Mouse (Mus musculus) neural tube, embryonic 12.5 days (tissue): ENCODE measurements at regions not wholly inside any gene's neighbourhood (a gene's known extent, or its start where the extent isn't known, plus 50 kb on each side); places are given as distances from the start of the nearest gene placed in this dataset.

Source experiments
- ATAC-seq: fragments of 200-750 bp; cut with Nextera tagmentation; 2 replicates; pipeline ENCODE4 v1.8.0; 2017; ENCODE audit warnings: low read depth, mild to moderate bottlenecking, moderate TSS enrichment, moderate library complexity; ENCODE audit not compliant: low FRiP score
- H3K27ac ChIP-seq: fragments of 300-500 bp; sonication (generic); 2 replicates; pipeline ENCODE4 v1.5.1; 2016
- H3K27me3 ChIP-seq: fragments of 300-500 bp; sonication (generic); replicated peaks from 2 replicates; pipeline ENCODE4 v1.6.1; 2016; ENCODE audit warnings: mild to moderate bottlenecking
- H3K36me3 ChIP-seq: fragments of 300-500 bp; sonication (generic); 2 replicates; pipeline ENCODE4 v1.6.1; 2016; ENCODE audit warnings: mild to moderate bottlenecking
- H3K4me1 ChIP-seq: fragments of 300-500 bp; sonication (generic); 2 replicates; pipeline ENCODE4 v1.6.1; 2016
- H3K4me2 ChIP-seq: fragments of 300-500 bp; sonication (generic); replicated peaks from 2 replicates; pipeline ENCODE4 v1.6.1; 2016; ENCODE audit warnings: mild to moderate bottlenecking
- H3K4me3 ChIP-seq: fragments of 300-500 bp; sonication (generic); 2 replicates; pipeline ENCODE4 v1.5.1; 2016
- H3K9ac ChIP-seq: fragments of 300-500 bp; sonication (generic); 2 replicates; pipeline ENCODE4 v1.6.1; 2016; ENCODE audit warnings: mild to moderate bottlenecking
- H3K9me3 ChIP-seq: fragments of 300-500 bp; sonication (generic); 2 replicates; pipeline ENCODE4 v1.6.1; 2016; ENCODE audit warnings: mild to moderate bottlenecking
- WGBS: fragments of 180-500 bp; shearing (Covaris S2); methylation state at CpG from one replicate; pipeline ENCODE4 v1.1.7; 2016; 5-methylcytosine and 5-hydroxymethylcytosine counted together

- Histone ChIP-seq H3K27me3 (no peaks in the 10 kb centered on the region), H3K9ac (no peak overlapping the region), H3K4me2 (no peak overlapping the region), H3K4me3 (no peak overlapping the region), H3K27ac (no peak overlapping the region), H3K4me1 (no peaks in the 10 kb centered on the region), H3K36me3 (no peaks in the 10 kb centered on the region), H3K9me3 (no peaks in the 10 kb centered on the region)
- WGBS: 83% methylated on average over 1 of the region's 1 CpGs
- no peak for ATAC-seq
These were observed 76.7 kb upstream of the Try4 start for GRCm38 (mm10) chr6:41225382-41225781.

- Histone ChIP-seq H3K27me3 (no peaks in the 10 kb centered on the region), H3K4me2 (no peak overlapping the region), H3K9me3 (no peaks in the 10 kb centered on the region), H3K36me3 (no peaks in the 10 kb centered on the region), H3K4me1 (no peaks in the 10 kb centered on the region), H3K27ac (no peak overlapping the region), H3K9ac (no peak overlapping the region), H3K4me3 (no peak overlapping the region)
- 91% methylated on average over 7 of the region's 7 CpGs for WGBS
- no peak for ATAC-seq
These were observed 83.7 kb upstream of the Try4 start for GRCm38 (mm10) chr6:41218415-41218814.

DNA sequence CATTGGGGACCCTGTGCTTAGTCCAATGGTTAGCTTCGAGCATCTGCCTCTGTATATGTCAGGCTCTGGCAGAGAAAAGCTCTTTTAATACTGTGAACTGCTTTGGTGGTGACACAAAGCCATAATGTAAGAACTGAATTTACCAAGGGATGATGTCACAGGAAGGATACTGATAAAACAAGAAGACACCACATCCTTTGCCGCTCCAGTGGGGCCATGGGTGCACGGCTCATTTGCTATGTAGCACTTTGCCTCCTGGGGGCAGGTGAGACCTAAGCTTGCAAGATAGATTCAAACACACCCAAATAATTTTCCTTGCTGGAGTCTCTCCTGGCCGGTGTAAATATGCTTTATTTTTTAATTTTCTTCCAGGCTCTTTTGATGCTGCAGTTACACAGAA is 86.2 kb upstream of the Try4 start:
- H3K9me3 ChIP-seq: no peaks in the 10 kb centered on the region
- no peak overlapping the region for H3K4me3 ChIP-seq
- H3K36me3 ChIP-seq: no peaks in the 10 kb centered on the region
- 90% methylated on average over 4 of the region's 4 CpGs for WGBS
- ATAC-seq: no peak
- no peaks in the 10 kb centered on the region for H3K27me3 ChIP-seq
- H3K27ac ChIP-seq: no peak overlapping the region
- H3K9ac ChIP-seq: no peak overlapping the region
- no peak overlapping the region for H3K4me2 ChIP-seq
- no peaks in the 10 kb centered on the region for H3K4me1 ChIP-seq

DNA sequence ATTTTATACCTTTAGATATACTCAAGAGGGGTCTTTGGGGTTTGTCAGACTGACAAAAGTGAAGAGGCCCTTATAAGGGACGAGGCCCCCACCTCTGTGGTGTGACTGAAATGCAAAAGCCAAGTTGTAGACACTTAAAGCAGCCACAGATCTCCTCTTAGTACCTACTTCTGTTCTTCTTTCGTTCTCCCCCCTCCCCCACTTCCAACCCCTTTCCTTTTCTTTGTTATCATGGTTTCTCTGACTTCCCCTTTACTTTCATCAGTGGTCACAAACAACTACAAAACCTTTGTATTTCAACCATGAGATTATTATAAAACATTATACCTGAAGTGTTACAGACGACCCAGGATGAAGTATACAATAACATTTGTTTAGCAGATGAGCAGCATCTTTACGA is 96.2 kb upstream of the Try4 start:
- no peaks in the 10 kb centered on the region for H3K4me1 ChIP-seq
- H3K4me2 ChIP-seq: no peak overlapping the region
- no peak overlapping the region for H3K9ac ChIP-seq
- H3K27me3 ChIP-seq: no peaks in the 10 kb centered on the region
- no peak overlapping the region for H3K4me3 ChIP-seq
- no peaks in the 10 kb centered on the region for H3K36me3 ChIP-seq
- H3K9me3 ChIP-seq: no peaks in the 10 kb centered on the region
- H3K27ac ChIP-seq: no peak overlapping the region
- WGBS: 71% methylated on average over 4 of the region's 4 CpGs
- ATAC-seq: no peak

GRCm38 (mm10) chr6:41202882-41203281 is 99.2 kb upstream of the Try4 start:
- Histone ChIP-seq H3K9ac (no peak overlapping the region), H3K4me1 (no peaks in the 10 kb centered on the region), H3K36me3 (no peaks in the 10 kb centered on the region), H3K4me2 (no peak overlapping the region), H3K27me3 (no peaks in the 10 kb centered on the region), H3K4me3 (no peak overlapping the region), H3K27ac (no peak overlapping the region), H3K9me3 (no peaks in the 10 kb centered on the region)
- no peak for ATAC-seq
- WGBS: 98% methylated on average over 1 of the region's 1 CpGs

DNA sequence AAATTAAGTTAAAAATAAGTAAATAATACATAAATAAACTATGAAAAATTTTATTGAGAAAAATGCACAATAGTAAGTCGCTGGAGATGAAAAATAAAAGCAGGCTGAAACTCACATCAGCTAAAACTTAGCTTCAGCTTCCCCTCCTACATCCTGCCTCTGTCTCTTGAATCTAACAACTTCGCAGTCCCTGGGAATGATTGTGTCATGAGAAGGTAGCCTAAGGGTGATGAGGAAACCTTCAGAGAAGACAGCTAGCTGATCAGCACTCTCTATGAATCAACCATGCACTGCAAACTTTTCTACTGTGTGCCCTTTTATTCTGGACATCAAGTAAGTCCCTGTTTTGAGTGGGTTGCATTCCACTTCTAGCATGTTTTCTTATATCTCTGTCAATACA is 99.8 kb upstream of the Try4 start:
- WGBS: 88% methylated on average over 2 of the region's 2 CpGs
- ATAC-seq: no peak
- no peak overlapping the region for H3K4me2 ChIP-seq
- H3K9me3 ChIP-seq: no peaks in the 10 kb centered on the region
- H3K36me3 ChIP-seq: no peaks in the 10 kb centered on the region
- no peaks in the 10 kb centered on the region for H3K27me3 ChIP-seq
- H3K9ac ChIP-seq: no peak overlapping the region
- H3K27ac ChIP-seq: no peak overlapping the region
- H3K4me3 ChIP-seq: no peak overlapping the region
- no peaks in the 10 kb centered on the region for H3K4me1 ChIP-seq

DNA sequence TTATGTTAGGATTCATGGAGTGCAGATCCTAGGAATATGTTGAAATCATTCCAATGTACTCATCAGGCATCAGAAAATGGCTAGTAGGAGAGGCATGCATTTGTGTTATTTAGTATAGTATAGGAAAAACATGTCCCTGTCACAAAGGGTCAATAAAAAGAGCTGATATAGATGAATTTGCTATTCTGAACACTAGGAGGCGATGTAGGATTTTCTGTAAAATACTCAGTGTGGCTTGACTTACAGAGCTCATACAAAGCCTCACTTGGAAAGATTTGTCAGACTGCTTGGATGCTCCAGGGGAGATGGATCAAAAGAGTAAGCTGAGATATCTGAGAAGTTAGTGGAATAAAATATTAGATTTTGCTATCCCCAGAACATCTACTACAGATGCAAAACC is 107.6 kb upstream of the Try4 start:
- no peak for ATAC-seq

DNA sequence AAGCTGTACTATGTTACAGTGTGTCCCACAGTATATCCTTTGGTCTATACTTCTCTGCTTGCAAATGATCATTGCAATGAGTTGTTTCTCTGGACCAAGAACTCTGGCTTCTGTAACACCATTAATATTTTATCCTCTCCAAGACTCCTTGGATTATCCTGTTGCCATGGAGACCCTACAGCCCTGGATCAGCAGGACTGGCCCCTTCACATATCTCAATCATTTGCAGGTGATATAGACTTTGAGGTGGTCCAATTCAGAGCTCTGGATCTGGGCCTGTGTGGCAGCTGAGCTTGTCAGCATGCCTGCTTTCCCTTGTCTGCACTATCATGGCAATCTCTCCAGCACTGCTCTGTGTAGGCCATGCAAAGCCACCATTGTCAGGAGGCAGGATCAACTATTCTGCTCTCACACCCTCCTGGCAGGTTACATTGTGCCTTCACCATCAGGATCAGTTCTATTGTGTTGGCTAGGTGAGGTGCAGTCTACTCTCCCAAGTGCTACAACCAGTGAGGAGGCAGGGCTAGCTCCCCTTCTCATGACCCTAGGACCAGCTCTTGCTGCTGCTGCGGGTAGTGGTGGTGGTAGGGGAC is 110.2 kb upstream of the Try4 start:
- Histone ChIP-seq H3K9me3 (no peaks in the 10 kb centered on the region), H3K4me2 (no peak overlapping the region), H3K27me3 (no peaks in the 10 kb centered on the region), H3K4me3 (no peak overlapping the region), H3K9ac (no peak overlapping the region), H3K27ac (no peak overlapping the region), H3K4me1 (no peaks in the 10 kb centered on the region), H3K36me3 (no peaks in the 10 kb centered on the region)
- no peak; the same call in 1 of the 2 replicates for ATAC-seq
- WGBS: 88% methylated on average over 1 of the region's 1 CpGs

More for the DNA sequence above, 107.6 kb upstream of the Try4 start:
- no peaks in the 10 kb centered on the region for H3K36me3 ChIP-seq
- WGBS: 43% methylated on average over 1 of the region's 1 CpGs
- H3K27ac ChIP-seq: no peak overlapping the region
- no peaks in the 10 kb centered on the region for H3K27me3 ChIP-seq
- no peak overlapping the region for H3K9ac ChIP-seq
- H3K4me2 ChIP-seq: no peak overlapping the region
- no peaks in the 10 kb centered on the region for H3K9me3 ChIP-seq
- H3K4me1 ChIP-seq: no peaks in the 10 kb centered on the region
- no peak overlapping the region for H3K4me3 ChIP-seq

GRCm38 (mm10) chr6:41188910-41189309 is 113.2 kb upstream of the Try4 start:
- Histone ChIP-seq H3K4me2 (no peak overlapping the region), H3K4me3 (no peak overlapping the region), H3K9ac (no peak overlapping the region), H3K36me3 (no peaks in the 10 kb centered on the region), H3K27ac (no peak overlapping the region), H3K4me1 (no peaks in the 10 kb centered on the region), H3K9me3 (no peaks in the 10 kb centered on the region), H3K27me3 (no peaks in the 10 kb centered on the region)
- ATAC-seq: no peak
- 77% methylated on average over 2 of the region's 2 CpGs for WGBS

DNA sequence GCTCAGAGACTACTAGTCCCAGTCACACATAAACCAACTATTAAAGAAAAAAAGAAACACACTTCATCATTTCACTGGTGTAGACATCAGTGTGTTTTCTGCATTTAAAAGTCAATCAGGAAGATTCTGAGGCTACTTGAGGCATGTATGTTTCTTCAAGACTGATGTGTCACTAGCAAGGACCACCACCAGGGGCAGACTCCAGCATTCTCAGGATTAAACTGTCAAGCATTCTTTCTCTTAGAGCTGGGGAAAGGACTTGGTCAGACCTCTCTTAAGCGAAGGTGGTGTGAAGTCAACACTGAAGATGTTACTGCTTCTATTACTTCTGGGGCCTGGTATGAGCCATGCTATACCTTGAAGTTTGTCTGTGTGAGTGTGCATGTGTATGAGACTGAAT is 114.1 kb upstream of the Try4 start:
- 79% methylated on average over 1 of the region's 1 CpGs for WGBS
- Histone ChIP-seq H3K4me2 (no peak overlapping the region), H3K4me1 (no peaks in the 10 kb centered on the region), H3K9me3 (no peaks in the 10 kb centered on the region), H3K36me3 (no peaks in the 10 kb centered on the region), H3K4me3 (no peak overlapping the region), H3K27ac (no peak overlapping the region), H3K27me3 (no peaks in the 10 kb centered on the region), H3K9ac (no peak overlapping the region)
- ATAC-seq: no peak

DNA sequence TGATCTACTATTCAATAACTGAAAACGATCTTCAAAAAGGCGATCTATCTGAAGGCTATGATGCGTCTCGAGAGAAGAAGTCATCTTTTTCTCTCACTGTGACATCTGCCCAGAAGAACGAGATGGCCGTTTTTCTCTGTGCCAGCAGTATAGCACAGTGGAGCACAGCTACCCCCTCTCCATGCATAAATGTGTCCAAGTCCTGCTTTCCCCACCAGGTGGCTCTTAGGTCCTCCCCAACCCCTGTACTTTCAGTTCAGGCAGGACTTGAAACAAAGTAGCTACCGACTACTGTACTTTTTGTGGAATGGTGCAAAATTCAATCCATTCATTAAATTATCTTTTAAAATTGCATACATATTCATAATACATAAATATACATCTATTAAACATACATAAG is 123.2 kb upstream of the Try4 start:
- 89% methylated on average over 7 of the region's 7 CpGs for WGBS
- no peak for ATAC-seq
- no peaks in the 10 kb centered on the region for H3K9me3 ChIP-seq
- no peaks in the 10 kb centered on the region for H3K36me3 ChIP-seq
- H3K4me2 ChIP-seq: no peak overlapping the region
- no peaks in the 10 kb centered on the region for H3K27me3 ChIP-seq
- H3K4me1 ChIP-seq: no peaks in the 10 kb centered on the region
- H3K4me3 ChIP-seq: no peak overlapping the region
- no peak overlapping the region for H3K27ac ChIP-seq
- no peak overlapping the region for H3K9ac ChIP-seq

GRCm38 (mm10) chr6:41178019-41178418 is 124.0 kb upstream of the Try4 start:
- H3K4me1 ChIP-seq: no peaks in the 10 kb centered on the region
- H3K4me2 ChIP-seq: no peak overlapping the region
- no peaks in the 10 kb centered on the region for H3K27me3 ChIP-seq
- H3K4me3 ChIP-seq: no peak overlapping the region
- no peaks in the 10 kb centered on the region for H3K9me3 ChIP-seq
- WGBS: 91% methylated on average over 2 of the region's 2 CpGs
- no peak overlapping the region for H3K27ac ChIP-seq
- no peak for ATAC-seq
- H3K9ac ChIP-seq: no peak overlapping the region
- H3K36me3 ChIP-seq: no peaks in the 10 kb centered on the region

GRCm38 (mm10) chr6:41177152-41177551 is 124.9 kb upstream of the Try4 start:
- H3K4me1 ChIP-seq: no peaks in the 10 kb centered on the region
- no peak overlapping the region for H3K27ac ChIP-seq
- H3K4me3 ChIP-seq: no peak overlapping the region
- WGBS: 91% methylated on average over 3 of the region's 3 CpGs
- H3K9ac ChIP-seq: no peak overlapping the region
- no peaks in the 10 kb centered on the region for H3K36me3 ChIP-seq
- no peaks in the 10 kb centered on the region for H3K27me3 ChIP-seq
- H3K4me2 ChIP-seq: no peak overlapping the region
- H3K9me3 ChIP-seq: no peaks in the 10 kb centered on the region
- ATAC-seq: no peak
